Mouse (Mus musculus) frontal cortex, adult 2 months (tissue): ENCODE measurements at regions not wholly inside any gene's neighbourhood (a gene's known extent, or its start where the extent isn't known, plus 50 kb on each side); places are given as distances from the start of the nearest gene placed in this dataset.

Experiments
- DNase-seq, 2 experiments: peaks; one replicate each; pipeline ENCODE4 v3.0.0; 2022; ENCODE audit warnings: low spot score in 1 of 2; ENCODE audit errors: extremely low spot score in 1 of 2

DNA sequence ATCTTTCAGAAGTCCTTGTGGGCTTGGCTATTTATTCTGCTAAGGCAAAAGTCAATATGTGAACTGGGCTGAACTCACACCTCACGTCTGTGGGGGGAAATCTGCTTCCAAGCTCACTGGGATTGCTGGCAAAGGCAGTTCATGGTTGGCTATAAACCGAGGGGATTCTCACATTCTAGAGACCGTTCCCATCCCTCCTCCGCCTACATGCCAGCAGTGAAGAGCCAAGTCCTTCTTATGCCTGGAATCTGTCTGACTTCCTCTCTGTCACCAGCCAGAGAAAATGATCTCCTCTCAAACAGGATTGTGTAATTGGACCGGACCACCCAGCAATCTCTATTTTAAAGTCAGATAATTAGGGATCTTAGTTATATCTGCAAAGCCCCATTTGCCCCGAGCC, 212.4 kb upstream of the Daam1 start:
- DNase-seq, result no peak

- DNase-seq, result no peak
Observed at GRCm38 (mm10) chr12:71618956-71619355, 211.9 kb upstream of the Daam1 start.

- no peak for DNase-seq
Observed at GRCm38 (mm10) chr12:71619561-71619960, 211.3 kb upstream of the Daam1 start.

- DNase-seq, result no peak
Observed at GRCm38 (mm10) chr12:71621542-71621941, 209.3 kb upstream of the Daam1 start.

DNA sequence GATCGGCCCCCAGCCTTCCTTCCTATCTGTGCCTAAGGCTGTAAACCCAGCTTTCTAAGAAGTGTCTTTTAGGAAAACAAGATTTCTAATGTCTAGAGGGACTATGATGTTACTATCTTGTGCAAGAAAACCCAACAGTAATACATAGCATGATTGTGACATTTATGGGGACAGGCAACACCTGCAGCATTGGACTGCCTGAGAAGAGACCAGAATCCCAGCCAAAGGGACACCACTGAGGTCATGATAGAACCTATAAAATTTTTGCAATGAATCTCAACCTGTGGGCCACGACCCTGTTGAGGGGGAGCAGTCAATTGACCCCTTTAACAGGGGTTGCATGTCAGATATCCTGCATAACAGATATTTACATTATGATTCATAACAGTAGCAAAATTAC, 208.1 kb upstream of the Daam1 start:
- no peak for DNase-seq

GRCm38 (mm10) chr12:71623271-71623670, 207.6 kb upstream of the Daam1 start:
- no peak for DNase-seq

DNA sequence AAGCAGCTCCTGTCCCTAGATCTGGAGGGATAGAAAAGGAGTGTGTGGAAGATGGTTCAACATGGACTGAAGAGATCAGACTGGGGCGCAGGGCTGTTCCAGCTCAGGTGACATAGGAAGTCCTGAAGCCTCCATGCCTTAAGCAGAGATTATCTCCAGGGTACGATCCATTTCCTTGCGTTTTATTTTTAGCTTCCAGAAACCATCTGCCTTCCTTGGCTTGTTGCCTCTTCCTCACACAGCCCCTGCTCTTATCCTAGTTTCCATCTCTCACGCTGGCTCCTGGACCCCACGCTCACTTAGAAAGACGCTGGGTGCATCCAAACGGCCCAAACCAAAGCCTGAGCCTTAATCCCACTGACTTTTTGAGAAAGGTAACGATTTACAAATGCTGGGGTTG, 206.8 kb upstream of the Daam1 start:
- DNase-seq, result peak in 1 of 2 experiments; percentile 31

DNA sequence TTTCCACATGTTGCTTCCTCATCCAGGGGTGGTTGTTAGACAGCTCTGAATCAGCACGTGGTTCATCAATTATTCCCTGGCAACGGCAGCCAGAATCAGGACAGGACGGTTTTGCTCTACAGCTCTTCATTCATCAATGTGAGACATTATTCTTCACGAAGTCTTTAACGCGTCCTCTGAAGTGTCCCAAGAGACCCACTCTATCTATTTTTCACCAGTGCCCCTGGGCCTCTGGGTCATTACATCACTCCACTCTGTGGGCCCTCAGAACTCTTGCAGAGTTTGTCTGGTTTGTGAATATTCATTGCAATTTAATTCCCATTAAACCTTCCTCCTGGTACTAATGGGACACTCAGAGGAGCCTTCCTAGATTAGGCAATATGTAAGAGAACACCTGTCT, 206.2 kb upstream of the Daam1 start:
- DNase-seq, result no peak

- DNase-seq, result no peak
Observed at GRCm38 (mm10) chr12:71625115-71625514, 205.8 kb upstream of the Daam1 start.

DNA sequence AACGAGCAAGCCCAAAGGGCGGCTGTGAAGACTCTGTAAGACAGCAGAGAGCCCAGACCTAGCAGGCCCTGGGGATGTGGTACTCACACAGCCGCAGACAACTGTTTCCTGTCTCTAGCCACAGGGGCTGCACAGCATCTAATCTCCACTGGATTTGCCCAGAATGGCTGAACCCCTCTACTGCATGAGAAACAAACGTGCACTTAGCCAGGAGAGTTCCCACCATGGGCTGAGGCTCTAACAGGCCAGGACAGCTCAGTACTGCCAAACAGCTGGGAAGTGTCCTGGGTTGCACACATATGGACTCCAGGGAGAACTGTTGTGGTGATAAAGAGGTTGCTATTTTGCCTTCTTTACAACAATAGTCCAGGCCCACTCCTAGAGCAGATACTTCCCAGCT, 204.1 kb upstream of the Daam1 start:
- no peak for DNase-seq

DNA sequence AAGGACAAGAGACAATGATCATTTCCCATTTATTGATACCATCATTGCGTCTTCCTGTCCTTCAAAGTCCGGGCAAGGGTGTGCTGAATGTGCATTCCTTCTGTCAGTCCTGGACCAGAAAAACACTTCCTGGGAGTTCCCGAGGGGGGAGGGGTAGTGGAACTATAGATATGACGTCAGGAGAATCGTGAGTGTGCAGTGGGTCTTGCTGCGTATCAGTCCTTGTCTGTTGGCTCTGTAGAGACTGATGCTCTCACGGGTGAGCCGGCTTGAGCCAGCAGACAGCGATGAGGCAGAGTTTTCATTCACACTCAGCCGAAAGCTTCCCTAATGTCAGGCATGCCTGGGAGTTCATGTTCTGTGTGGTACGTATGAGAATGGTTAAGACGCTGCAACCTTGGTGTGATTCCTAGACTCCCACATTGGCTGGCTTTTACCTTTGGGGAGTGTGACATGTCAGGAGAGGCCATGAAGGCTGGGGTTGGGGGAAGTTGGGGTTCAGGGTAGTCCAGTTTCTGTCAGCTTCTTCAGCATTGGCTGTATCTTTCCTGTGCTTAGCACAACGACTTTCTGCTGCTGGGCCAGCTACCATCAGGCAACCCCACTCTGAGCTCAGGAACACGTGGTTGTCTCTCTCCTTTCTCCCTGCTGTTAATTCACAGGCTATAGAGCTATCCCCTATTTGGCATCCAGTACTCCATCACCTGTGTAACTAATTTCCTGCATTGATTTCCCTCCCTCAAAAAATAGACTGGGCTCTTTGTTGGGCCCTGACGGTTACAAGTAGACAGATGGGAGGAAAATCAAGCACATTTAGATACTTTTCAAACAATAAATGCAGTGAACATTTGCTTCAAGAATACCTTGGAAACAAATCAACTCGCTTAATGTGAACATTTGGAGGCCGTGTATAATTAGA, 203.2 kb upstream of the Daam1 start:
- no peak for DNase-seq

- no peak for DNase-seq
Observed at GRCm38 (mm10) chr12:71628340-71628738, 202.5 kb upstream of the Daam1 start.

DNA sequence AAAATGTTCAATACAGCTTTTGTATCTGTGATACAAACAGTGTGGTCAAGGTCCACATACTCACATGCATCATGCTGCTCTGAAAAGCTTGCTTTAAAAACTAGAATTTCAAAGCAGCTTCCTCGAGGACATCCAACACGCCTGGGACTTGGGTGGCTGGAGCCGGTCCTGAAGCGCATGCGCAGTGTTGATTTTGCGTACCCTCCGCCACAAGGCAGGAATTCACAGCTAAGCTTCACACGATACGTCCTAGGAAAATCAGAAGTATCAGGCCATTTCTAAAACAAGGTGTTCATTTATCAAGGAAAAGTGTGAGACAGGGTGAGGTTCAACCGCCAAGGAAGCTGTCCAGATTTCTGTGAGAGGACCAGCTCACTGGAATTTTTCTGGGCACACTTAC, 202.1 kb upstream of the Daam1 start:
- no peak for DNase-seq

- no peak for DNase-seq
Observed at GRCm38 (mm10) chr12:71630386-71630785, 200.5 kb upstream of the Daam1 start.

DNA sequence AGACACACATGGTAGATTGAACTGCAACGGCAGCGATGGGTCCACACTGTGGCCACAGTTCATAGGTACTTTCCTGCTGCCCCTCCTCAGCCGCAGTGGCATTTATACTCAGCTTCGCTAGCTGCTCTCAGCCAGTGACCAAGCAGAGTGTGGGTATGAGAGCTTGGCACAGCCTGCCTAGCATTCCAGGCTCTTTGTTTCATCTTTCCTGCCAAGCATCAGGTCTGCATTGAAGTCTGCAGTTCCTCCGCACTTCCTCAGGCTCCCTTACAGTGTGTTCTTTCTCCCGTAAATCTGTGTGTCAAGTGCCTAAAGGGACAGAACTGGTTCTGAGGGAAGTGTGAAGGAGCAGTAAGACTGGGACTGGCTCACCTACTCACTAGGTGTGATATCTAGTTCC, 194.6 kb upstream of the Daam1 start:
- no peak for DNase-seq

- no peak for DNase-seq
Observed at GRCm38 (mm10) chr12:71637248-71637647, 193.6 kb upstream of the Daam1 start.

GRCm38 (mm10) chr12:71638246-71638645, 192.6 kb upstream of the Daam1 start:
- DNase-seq, result no peak

DNA sequence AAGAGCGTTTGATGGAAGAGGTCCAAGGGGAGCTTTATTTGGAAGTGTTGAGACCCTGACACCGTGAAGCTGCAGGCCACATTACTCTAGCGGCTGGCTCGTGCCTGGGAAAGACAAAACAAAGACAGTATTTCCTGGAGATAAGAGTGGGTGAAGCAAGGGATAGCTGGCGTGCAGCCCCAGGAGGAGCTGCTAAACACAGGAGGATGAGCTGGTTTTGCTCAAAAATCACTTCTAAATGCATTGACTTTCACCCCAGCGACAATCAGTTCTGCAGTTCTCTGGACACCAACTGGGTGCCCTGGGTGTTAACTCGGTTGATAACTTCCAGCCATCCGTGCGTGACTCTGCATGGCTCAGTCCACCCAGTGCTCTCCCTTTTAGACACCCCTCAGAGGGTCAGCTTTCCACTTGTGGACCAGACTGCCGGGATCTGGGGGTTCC, 190.8 kb upstream of the Daam1 start:
- DNase-seq, result no peak

- no peak for DNase-seq
Observed at GRCm38 (mm10) chr12:71641486-71641885, 189.4 kb upstream of the Daam1 start.

GRCm38 (mm10) chr12:71642797-71643337, 188.0 kb upstream of the Daam1 start:
- no peak for DNase-seq

GRCm38 (mm10) chr12:71651251-71651650, 179.6 kb upstream of the Daam1 start:
- no peak for DNase-seq

DNA sequence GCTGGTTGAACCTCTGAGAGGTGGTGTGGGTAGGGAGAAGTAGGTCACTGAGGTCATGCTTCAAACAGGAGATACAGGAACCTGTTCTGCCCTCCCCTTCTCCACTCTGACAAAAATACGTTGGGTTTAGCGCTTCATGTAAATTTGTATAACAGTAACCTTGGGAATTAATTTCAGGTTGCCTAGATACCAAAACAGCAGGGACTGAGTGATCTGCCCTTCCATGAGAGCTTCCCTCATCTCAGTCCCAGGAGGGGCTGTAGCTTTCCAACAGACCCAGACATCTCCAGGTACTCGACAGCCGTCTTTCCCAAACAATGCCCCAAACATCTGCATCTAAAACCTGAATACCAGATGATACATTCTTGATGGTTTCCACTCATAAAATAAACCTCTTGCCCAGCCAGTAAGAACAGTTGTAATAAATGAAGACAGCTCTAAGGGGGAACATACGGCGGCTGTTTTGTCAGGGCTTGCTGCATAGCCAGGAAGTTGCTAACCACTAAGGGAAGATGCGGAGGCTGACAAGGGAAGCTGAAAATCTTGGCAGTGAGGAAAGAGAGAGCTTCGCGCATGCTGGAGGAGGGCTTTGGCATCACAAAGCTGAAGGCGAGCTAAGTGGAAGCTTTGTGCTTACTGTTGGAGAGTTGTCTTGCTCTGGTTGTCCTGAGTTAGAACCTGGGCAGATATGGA, 137.4 kb upstream of the Daam1 start:
- peak; percentile 43 to 74 for DNase-seq
